Mouse (Mus musculus) ES-E14 (cell line): Measurements from ENCODE around the gene Zfp286.

Experiments used
- HCFC1 ChIP-seq: IDR thresholded peaks from 2 replicates; pipeline ENCODE4 v1.6.1; 2012; ENCODE audit warnings: low read length, inconsistent platforms, borderline replicate concordance; ENCODE audit not compliant: insufficient read depth
- MAFK ChIP-seq: IDR thresholded peaks from 2 replicates; pipeline ENCODE4 v1.6.1; 2014; ENCODE audit warnings: mild to moderate bottlenecking, low read depth, low read length, inconsistent platforms; ENCODE audit not compliant: insufficient read depth

DNA sequence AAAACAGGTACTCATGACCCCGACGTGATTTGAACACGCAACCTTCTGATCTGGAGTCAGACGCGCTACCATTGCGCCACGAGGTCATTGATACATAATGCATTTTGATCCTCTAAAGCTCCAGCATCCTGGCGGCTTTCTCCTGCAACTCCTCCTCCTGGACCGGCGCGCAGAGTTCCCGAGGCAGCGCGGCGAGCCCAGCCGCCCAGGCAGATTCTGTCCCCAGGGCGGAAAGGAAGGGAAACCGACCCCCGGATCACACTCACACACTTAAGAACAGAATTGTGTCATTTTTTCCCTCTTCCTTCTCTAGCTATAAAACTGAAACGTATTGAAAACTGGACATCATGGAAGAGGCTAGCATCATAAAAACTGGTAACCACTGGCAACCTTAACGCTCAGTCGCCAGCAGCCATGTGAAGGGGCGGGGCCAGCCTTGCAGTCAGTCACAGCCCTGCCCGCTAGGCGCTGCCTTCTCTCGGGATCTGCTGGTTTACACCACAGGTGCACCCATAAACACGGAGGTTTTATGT lies 43.2 kb downstream of the Zfp286 start:
- no peak for TF ChIP-seq HCFC1
- TF ChIP-seq MAFK, result no peak
